Mouse (Mus musculus) frontal cortex, postnatal 14 days (tissue): ENCODE measurements at regions not wholly inside any gene's neighbourhood (a gene's known extent, or its start where the extent isn't known, plus 50 kb on each side); places are given as distances from the start of the nearest gene placed in this dataset.

Experiments used
- DNase-seq, 2 experiments: peaks; one replicate each; pipeline ENCODE4 v3.0.0; 2022; ENCODE audit warnings: low spot score in 2 of 2

- no peak for DNase-seq
These were observed 114.8 kb upstream of the Fam49a start for GRCm38 (mm10) chr12:12147088-12147687.

DNA sequence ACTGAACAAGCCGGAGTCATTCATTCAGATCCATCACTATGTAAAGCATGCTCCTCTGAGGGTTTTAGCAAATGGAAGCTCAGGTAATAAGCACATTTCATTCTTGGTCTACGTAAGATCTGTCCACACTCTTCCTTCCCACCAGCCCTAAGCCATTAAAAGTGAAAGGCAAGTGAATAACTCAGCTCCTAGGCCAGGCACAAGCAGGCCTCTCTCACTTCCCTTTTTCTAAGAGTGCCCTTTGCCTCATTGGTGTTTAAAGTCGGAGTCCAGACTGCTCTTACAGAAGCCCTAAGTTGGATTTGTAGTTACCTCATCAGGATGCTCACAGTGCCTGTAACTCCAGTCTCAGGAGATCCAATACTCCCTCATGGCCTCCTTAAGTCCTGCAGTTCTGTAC, 114.1 kb upstream of the Fam49a start:
- no peak for DNase-seq

DNA sequence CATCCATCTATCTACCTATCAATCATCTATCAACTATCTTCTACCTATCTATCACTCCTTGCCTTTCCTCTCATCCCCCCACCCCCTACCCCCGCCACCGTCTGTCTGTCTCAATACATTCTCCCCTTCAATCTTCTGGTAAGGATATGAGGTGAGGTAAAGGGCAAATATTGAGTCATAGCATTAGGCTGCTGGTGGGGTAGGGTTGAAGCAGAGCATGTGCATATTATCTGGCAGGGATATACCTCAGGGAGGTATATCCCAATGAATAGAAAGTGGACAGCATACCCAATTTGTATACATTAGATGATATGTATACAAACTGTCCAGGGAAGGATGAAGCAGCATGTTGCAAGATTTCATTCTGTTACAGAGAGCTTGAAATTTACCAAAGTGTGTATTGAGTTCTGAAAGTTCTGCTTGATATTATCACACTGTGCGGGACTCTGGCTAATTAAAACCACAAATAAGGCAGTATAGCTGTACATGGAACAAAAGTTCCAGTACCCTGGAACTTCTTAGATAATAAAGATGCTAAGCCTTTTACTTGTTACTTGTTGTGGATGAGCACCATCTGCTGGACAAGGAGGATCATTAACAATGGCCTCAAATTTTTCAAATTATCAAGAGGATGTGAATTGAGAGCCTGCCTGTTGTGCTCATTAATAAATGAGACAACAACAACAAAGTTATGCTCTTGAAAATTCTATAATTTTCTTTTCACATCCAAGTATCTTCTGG, 113.1 kb upstream of the Fam49a start:
- DNase-seq: no peak

GRCm38 (mm10) chr12:12164411-12164810, 97.5 kb upstream of the Fam49a start:
- no peak for DNase-seq

GRCm38 (mm10) chr12:12170581-12170980, 91.4 kb upstream of the Fam49a start:
- no peak for DNase-seq

GRCm38 (mm10) chr12:12172087-12172823, 89.7 kb upstream of the Fam49a start:
- no peak for DNase-seq

DNA sequence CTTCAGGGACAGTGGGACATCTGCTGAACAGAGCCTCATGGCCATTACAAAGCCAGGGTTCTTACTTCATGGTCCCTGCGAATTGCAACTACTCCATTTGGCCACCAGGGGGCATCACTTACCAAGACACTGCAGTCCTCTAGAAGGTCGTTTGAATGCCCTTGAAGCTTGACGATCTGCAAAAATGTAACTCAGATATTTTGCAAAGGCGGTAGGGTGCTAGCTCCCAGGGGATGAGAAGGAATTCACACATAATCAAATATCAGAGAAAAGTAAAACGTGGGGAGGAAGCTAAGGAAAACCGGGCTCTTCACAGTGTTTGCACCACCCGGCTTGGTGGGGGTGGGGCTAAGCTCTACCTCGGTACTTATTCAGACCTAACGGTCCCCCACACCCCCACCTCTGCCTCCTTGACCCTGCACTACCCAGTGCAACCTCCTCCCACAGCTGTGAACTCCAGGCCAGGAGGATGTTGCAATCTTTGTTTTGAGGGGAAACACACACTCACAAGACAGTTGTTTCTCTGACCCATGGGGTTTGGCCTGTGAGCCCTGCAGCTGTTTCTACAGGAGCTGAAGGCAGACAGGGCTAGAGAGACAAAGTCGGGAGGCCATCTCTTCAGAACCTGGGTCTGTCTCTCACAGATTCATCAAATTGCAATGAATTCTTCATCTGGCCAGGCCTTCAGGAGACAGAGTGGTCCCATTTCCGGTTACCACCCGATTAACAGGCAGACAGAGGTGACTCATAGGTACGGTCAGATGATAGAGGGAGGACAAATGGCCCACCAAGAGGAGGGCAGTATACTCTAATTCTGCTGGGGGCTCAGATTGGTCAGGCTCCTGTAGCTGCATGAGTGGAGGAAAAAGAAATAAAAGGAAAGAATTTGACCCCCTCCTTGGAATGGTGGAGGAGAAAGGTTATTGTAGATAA, 85.3 kb upstream of the Fam49a start:
- peak; percentile 76 to 83 for DNase-seq

GRCm38 (mm10) chr12:12177264-12178043, 84.5 kb upstream of the Fam49a start:
- no peak for DNase-seq

DNA sequence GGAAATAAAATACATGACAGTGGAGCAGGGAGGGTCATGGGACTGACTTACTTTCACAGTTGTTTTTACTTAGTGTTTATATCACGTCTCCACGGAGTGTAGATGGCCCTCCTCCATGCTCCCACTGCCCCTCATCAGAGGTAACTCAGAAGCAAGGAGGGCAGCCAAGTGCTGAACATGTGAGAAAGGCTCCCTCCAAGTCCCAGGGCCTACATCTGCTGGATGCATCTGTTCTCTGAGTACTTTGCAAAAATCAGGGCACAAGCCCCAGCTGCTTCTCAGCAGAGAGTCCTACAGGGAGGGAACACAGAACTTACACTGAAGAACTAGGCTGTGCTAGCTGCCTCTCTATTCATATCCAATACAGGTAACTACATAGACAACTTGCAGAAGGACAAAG, 83.5 kb upstream of the Fam49a start:
- no peak for DNase-seq

DNA sequence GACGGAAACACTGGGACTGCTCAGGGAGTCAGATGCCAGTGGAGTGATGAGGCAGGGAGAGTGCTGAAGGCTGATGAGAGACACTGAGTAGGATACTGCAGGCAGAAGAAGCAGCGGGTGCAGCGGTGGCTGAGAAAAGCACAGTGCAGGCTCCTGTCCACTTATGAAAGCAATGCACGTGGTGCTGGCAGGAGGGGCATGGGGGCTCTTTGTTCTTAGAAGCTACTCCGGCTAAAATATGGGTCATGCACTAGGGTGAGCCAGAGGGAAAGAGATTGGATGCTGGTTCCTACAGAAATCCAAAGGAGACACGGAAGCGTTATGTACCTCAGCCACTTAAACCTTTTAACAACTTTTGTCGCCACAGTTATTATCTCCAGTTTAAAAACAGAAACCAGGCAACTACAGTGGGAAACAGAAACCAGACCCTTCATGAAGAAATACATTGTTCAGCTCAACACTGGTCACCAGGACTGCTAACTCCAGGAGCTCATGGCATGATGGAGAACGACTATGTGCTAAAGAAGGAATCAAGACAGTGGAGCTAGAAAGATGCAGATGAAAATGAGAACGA, 82.6 kb upstream of the Fam49a start:
- no peak for DNase-seq

GRCm38 (mm10) chr12:12180986-12181385, 81.0 kb upstream of the Fam49a start:
- DNase-seq: no peak

- DNase-seq: no peak
These were observed 80.3 kb upstream of the Fam49a start for GRCm38 (mm10) chr12:12181686-12182085.

GRCm38 (mm10) chr12:12186353-12186752, 75.6 kb upstream of the Fam49a start:
- no peak for DNase-seq

- no peak for DNase-seq
These were observed 66.9 kb upstream of the Fam49a start for GRCm38 (mm10) chr12:12195066-12195465.

DNA sequence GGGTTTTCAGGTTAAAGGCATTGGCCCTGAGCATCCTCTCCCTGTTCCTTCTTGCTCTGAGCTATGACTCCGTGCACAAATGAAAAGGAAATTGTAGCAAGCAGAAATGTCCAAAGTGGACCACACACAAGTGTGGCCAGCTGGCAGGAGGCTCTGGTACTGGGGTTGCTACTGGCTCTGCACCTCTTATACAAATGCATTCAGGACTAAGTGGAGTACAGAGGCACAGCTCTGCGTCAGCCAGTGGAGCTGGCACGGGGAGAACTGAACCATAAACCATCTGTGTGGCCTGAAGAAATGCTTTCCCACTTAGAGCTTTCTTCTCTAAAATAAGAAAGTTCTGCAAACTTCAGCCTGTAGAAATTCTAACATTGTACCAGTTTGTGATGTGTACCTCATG, 65.3 kb upstream of the Fam49a start:
- no peak for DNase-seq

DNA sequence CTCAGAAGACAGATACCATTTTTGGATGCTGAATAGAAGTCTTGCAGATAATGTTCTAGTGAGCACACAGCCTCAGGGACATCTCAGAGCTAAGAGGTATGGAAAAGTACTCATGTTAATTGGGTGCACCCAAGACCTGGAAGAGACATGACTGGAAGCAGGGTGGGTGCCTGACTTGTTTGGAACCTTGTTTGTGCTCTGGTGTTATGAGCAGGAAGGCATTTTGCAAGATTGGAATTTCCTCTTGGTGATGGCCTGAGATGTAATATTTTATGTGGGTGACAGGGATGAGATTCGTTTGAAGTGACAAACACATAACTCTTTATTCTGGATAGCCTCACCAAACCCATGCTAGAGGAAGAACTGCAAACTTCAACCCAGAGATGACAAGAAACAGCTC, 53.7 kb upstream of the Fam49a start:
- DNase-seq: no peak
